Mouse (Mus musculus): ENCODE measurements around the gene Coq8a. TPM values are rescaled to one million over a fixed set of nuclear protein-coding genes. Genes with fewer than 3 reads are reported as not detected.

The Coq8a gene
- polyA plus RNA-seq (2014; fragmentation: Illumina TruSeq; extraction: RNeasy Lipid Tissue Mini Kit (QIAGEN cat#74804); ENCODE audit: low replicate concordance): 2.0 TPM

GRCm38 (mm10) chr1:180198959-180199714, at the start of gene Coq8a:
Gene Coq8a (minus strand): TSS chr1:180199602.

Other genes starting within 250 kb of the Coq8a start
- gene Cdc42bpa, start 239.1 kb downstream of the Coq8a start, polyA plus RNA-seq (2014; fragmentation: Illumina TruSeq; extraction: RNeasy Lipid Tissue Mini Kit (QIAGEN cat#74804); ENCODE audit: low replicate concordance): 23.0 TPM
- gene Psen2, start 63.8 kb upstream of the Coq8a start, polyA plus RNA-seq (2014; fragmentation: Illumina TruSeq; extraction: RNeasy Lipid Tissue Mini Kit (QIAGEN cat#74804); ENCODE audit: low replicate concordance): 1.6 TPM
- gene Itpkb, start 130.9 kb upstream of the Coq8a start, polyA plus RNA-seq (2014; fragmentation: Illumina TruSeq; extraction: RNeasy Lipid Tissue Mini Kit (QIAGEN cat#74804); ENCODE audit: low replicate concordance): 2.4 TPM

Data from small intestine, adult 10 weeks (tissue).